Mouse (Mus musculus): ENCODE results near the gene Myo18a. TPM values are rescaled to one million over a fixed set of nuclear protein-coding genes. Genes with fewer than 3 reads are reported as not detected.

Gene Myo18a
- polyA plus RNA-seq, 1 experiment from 2014 or later, result 95.5 TPM

GRCm38 (mm10) chr11:77906747-77907174 is 143.7 kb downstream of the Myo18a start:
- 0 out of 2 replicates have a peak overlapping the region, but pooled peaks have one; percentile 28 for H3K4me3 ChIP-seq
- 19% methylated on average over 9 of the region's 9 CpGs for WGBS
- no peaks in the 10 kb centered on the region for H3K36me3 ChIP-seq
- peaks cover 49% of the 10 kb centered on the region for H3K27me3 ChIP-seq (ENCODE audit: insufficient read depth, poor library complexity, severe bottlenecking)
- DNase-seq (ENCODE audit: low spot score), result no peak
- no peaks in the 10 kb centered on the region for H3K9me3 ChIP-seq
- H3K27ac ChIP-seq, result peak overlapping the region; percentile 30; the same call in 1 of the 2 replicates
- H3K4me1 ChIP-seq, result peaks cover 26% of the 10 kb centered on the region

DNA sequence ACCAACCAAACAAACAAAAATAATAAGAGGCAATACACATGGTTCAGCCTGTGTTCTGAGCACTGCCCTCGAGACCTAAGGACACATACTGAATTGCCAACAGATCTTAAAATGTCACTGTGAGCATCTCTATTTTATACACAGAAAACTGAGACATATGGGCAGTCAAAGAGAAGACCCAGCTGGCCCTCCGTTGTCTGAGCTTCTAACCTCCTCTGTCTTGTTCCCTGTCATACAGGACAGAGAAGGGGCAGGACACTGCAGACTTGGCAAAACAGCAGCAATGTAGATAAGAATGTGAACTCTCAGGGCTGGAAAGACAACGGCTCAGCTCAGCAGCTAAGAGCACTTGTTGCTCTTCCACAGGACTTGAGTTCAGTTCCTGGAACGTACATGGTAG is 145.4 kb downstream of the Myo18a start:
- no peak for DNase-seq (ENCODE audit: low spot score)

DNA sequence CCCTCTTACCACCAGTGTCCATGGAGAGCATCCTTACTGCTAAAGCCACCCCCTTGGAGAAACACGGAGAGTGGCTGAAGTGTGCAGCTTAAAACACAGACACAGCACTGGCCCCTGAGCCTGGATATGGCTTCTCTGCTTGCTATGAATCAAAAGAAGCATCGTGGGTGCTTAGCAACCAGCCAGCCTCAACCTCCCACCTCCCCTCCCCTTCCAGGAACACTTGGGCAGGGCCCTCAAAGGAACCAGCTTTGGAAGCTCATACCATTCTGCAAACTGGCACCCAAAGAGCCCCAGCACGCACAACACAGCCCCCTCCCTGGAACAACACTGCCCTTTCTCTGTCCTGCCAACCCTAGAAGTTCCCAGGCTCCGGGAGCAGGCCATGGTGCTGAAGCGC is 146.3 kb downstream of the Myo18a start:
- DNase-seq (ENCODE audit: low spot score), result no peak
- Histone ChIP-seq H3K9me3 (no peaks in the 10 kb centered on the region), H3K27me3 (ENCODE audit: insufficient read depth, poor library complexity, severe bottlenecking) (peaks cover 71% of the 10 kb centered on the region), H3K4me3 (no peak overlapping the region), H3K4me1 (peaks cover 14% of the 10 kb centered on the region), H3K27ac (no peak overlapping the region), H3K36me3 (no peaks in the 10 kb centered on the region)
- WGBS, result 25% methylated on average over 5 of the region's 5 CpGs

More for the DNA sequence above, 145.4 kb downstream of the Myo18a start:
- 49% methylated on average over 4 of the region's 4 CpGs for WGBS
- Histone ChIP-seq H3K27ac (no peak overlapping the region), H3K4me1 (peaks cover 21% of the 10 kb centered on the region), H3K27me3 (ENCODE audit: insufficient read depth, poor library complexity, severe bottlenecking) (peaks cover 61% of the 10 kb centered on the region), H3K4me3 (no peak overlapping the region), H3K9me3 (no peaks in the 10 kb centered on the region), H3K36me3 (no peaks in the 10 kb centered on the region)

DNA sequence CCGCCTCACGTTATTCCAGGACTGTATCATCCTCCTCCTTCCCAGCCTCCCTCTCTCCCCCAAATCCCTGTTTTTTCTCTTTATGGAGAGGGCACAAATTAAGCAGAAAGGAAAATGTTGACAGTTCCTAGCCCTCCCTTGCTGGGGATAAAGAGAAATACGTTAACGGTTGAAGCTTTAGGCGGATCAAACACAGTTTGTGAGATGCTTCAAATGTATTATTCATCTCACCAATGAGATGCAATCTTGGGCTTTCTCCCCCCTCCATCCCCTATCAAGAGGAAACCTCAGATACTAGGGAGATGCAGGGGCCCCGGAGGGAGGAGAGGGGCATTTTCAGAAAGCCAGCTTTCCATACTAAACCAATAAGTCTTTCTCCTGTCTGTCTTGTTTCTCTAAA is 146.7 kb downstream of the Myo18a start:
- DNase-seq (ENCODE audit: low spot score), result no peak
- no peak overlapping the region for H3K27ac ChIP-seq
- no peak overlapping the region for H3K4me3 ChIP-seq
- WGBS, result 24% methylated on average over 6 of the region's 6 CpGs
- no peaks in the 10 kb centered on the region for H3K36me3 ChIP-seq
- no peaks in the 10 kb centered on the region for H3K9me3 ChIP-seq
- peaks cover 17% of the 10 kb centered on the region for H3K4me1 ChIP-seq
- peaks cover 75% of the 10 kb centered on the region for H3K27me3 ChIP-seq (ENCODE audit: insufficient read depth, poor library complexity, severe bottlenecking)

GRCm38 (mm10) chr11:77913505-77913904 is 150.5 kb downstream of the Myo18a start:
- Histone ChIP-seq H3K36me3 (no peaks in the 10 kb centered on the region), H3K4me1 (peaks cover 15% of the 10 kb centered on the region), H3K9me3 (no peaks in the 10 kb centered on the region), H3K27ac (no peak overlapping the region), H3K27me3 (ENCODE audit: insufficient read depth, poor library complexity, severe bottlenecking) (peaks cover 84% of the 10 kb centered on the region), H3K4me3 (no peak overlapping the region)
- DNase-seq (ENCODE audit: low spot score), result no peak
- 61% methylated on average over 6 of the region's 6 CpGs for WGBS

DNA sequence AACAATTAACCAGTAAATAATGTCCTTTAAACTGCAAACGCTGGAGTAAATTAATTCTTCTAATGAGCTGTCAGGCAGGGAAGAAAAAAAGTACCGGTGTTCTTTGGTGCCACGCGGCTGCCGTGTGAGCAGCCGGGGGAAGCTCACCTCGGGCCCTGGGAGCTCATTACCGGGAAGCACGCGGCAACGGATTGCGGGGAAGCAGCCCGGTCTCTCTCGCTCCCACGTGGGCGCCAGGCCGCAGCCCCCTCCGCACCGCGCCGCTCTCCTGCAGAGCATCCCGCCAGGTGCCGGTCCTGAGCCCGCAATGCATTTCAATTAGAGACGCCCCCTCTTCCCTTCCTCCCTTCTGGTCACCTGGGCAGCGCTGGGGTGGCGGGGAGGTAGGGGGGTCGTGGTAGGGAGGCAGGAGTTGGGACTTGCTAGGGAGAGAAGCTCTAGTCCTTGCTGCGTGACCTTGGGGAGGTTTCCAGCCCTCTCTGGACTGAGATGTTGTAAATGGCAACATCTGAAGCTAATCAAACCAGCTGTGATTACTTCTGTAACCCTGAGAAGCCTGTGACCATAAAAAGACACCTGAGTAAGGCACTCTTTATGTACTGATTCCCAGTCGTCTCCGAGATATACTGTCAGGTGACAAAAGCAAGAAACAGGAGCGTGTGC is 151.7 kb downstream of the Myo18a start:
- Histone ChIP-seq H3K27ac (no peak overlapping the region), H3K4me3 (peak overlapping the region; percentile 44), H3K9me3 (no peaks in the 10 kb centered on the region), H3K27me3 (ENCODE audit: insufficient read depth, poor library complexity, severe bottlenecking) (peaks cover 84% of the 10 kb centered on the region), H3K36me3 (no peaks in the 10 kb centered on the region), H3K4me1 (peaks cover 10% of the 10 kb centered on the region)
- no peak for DNase-seq (ENCODE audit: low spot score)
- 4% methylated on average over 32 of the region's 32 CpGs for WGBS

Other genes with a start within 250 kb of the Myo18a start
- 1.6 and 1.9 TPM in 2 replicates for gene Abhd15, start 248.1 kb upstream of the Myo18a start, polyA plus RNA-seq (2016; fragmentation: Nextera tagmentation; extraction: Ambion mirVana)
- gene Trp53i13, start 247.3 kb upstream of the Myo18a start, polyA plus RNA-seq (2016; fragmentation: Nextera tagmentation; extraction: Ambion mirVana), result 25.2 and 30.2 TPM in 2 replicates
- 0.11 TPM in 1 of 2 replicates, not detected in the other for gene Gm10392, start 244.0 kb upstream of the Myo18a start, polyA plus RNA-seq (2016; fragmentation: Nextera tagmentation; extraction: Ambion mirVana)
- 10.9 and 12.8 TPM in 2 replicates for gene Taok1, start 155.4 kb upstream of the Myo18a start, polyA plus RNA-seq (2016; fragmentation: Nextera tagmentation; extraction: Ambion mirVana)
- gene Nufip2, start 77.1 kb upstream of the Myo18a start, polyA plus RNA-seq (2016; fragmentation: Nextera tagmentation; extraction: Ambion mirVana), result 3.9 TPM in 2 replicates
- 0.18 TPM in 1 of 2 replicates, not detected in the other for gene Cryba1, start 38.0 kb upstream of the Myo18a start, polyA plus RNA-seq (2016; fragmentation: Nextera tagmentation; extraction: Ambion mirVana)
- gene Gm10277, start 24.5 kb downstream of the Myo18a start, polyA plus RNA-seq (2016; fragmentation: Nextera tagmentation; extraction: Ambion mirVana), result 1.1 and 1.6 TPM in 2 replicates
- 2.0 and 3.0 TPM in 2 replicates for gene Pipox, start 130.8 kb downstream of the Myo18a start, polyA plus RNA-seq (2016; fragmentation: Nextera tagmentation; extraction: Ambion mirVana)
- gene Sez6, start 167.6 kb downstream of the Myo18a start, polyA plus RNA-seq (2016; fragmentation: Nextera tagmentation; extraction: Ambion mirVana), result 0.05 and 0.30 TPM in 2 replicates
- 13.2 and 20.0 TPM in 2 replicates for gene Phf12, start 219.5 kb downstream of the Myo18a start, polyA plus RNA-seq (2016; fragmentation: Nextera tagmentation; extraction: Ambion mirVana)

Data from heart, embryonic 10.5 days (tissue).